Mouse (Mus musculus): ENCODE results near the gene Mamdc2.

The Mamdc2 gene

DNA sequence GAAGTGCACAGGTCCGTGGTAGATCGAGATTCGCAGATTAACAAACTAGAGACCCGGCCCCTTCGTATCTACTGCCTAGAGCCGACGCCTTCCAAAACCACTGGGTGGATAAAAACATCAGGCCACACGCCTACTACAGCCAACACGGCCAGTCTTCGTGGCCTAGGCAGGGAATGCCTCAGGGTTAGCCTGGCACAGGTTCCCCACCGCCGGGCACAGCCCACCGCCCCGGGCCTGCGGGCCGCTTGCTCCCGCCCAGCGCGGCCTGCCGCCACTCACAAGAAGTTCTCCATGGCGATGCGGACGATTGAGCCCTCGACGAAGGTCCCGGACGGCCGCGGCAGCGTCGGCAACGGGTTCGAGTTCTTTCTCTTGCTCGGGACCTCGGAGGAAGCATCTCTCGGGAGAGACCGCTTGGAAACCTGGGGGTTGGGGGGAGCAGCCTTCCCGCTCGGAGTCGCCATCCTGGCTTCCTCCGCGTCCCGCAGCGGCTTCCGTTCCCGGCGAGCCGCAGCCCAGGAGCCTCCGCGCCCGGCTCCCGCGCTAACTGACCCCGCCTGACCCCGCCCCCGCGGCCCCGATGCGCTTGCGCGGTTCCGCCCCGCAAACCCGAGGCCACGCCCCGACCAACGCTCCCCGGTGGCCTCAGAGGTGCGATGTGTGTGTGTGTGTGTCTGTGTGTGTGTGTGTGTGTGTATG is 174.7 kb downstream of the Mamdc2 start, which contains the start of gene Smc5:
Smc5 (minus strand) TSS at position 543 of the 699 bp plus-strand sequence.
- peak; percentile 88 to 94 for DNase-seq

DNA sequence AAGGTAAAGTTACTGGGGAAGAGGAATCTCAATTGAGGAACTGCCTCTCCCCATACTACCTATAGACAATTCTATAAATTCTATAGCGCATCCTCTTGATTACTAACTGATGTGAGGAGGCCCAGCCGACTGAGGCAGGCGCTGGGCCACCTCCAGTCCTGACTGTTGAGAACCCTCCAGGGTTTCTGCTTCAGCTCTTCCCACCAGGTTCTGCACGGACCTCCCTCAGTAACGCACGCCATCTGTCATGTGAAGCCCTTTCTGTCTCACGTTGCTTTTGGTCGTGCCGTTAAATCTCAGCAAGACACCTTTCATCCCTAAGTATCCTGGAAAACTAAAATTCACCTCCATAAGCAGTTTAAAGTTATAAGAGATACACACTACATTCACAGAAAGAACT is 191.5 kb downstream of the Mamdc2 start:
- DNase-seq, result peak; percentile 30 to 35

All from cerebellum, postnatal 36 days (tissue).